Mouse (Mus musculus): ENCODE results near the gene Arrdc5. TPM values are rescaled to one million over a fixed set of nuclear protein-coding genes. Genes with fewer than 3 reads are reported as not detected.
A peak's percentile ranks its signal among the peaks of the same experiment; 100 is the strongest.
"Not testable (repeated sequence)": the region's sequence is repeated elsewhere in the genome, so short reads cannot be mapped to it uniquely, and the experiment has no call there.

The Arrdc5 gene
- polyA plus RNA-seq, 1 experiment, result not detected

DNA sequence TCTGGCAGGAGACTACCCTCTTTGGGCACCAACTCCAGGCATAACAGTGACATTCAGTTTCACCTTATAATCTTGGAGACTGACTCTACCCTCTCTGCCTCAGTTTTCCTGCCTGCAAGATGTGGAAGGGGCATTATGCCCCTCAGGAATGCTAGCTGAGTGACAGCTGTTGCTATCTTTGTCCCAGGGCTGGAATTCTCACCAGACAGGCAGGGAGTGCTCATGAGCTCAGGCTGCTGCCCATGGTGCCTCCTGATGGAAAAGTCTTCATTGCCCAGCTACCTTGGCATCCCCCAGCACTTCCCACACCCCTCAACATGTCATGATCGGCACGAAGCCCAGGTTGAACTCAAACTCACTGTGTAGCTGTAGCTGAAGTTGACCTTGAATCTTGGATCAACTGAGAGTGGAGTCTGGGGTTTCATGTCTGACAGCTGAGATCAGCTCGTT is 37.4 kb downstream of the Arrdc5 start:
- 79% methylated on average over 3 of the region's 3 CpGs for WGBS
- no peak overlapping the region for H3K27ac ChIP-seq (ENCODE audit: control insufficient read depth, insufficient read depth, low read depth, low read length, poor library complexity)
- no peak for TF ChIP-seq CTCF (IDR thresholded peaks at IDR 0.05; ENCODE audit: control insufficient read depth, insufficient read depth, low read length)
- TF ChIP-seq POLR2A (IDR thresholded peaks at IDR 0.05; ENCODE audit: borderline replicate concordance, control insufficient read depth, low read depth, low read length), result no peak
- H3K4me3 ChIP-seq (replicated peaks; ENCODE audit: control insufficient read depth, low read depth, low read length), result no peak overlapping the region
- peaks cover 6% of the 10 kb centered on the region for H3K4me1 ChIP-seq (ENCODE audit: control insufficient read depth, insufficient read depth, low read length)

DNA sequence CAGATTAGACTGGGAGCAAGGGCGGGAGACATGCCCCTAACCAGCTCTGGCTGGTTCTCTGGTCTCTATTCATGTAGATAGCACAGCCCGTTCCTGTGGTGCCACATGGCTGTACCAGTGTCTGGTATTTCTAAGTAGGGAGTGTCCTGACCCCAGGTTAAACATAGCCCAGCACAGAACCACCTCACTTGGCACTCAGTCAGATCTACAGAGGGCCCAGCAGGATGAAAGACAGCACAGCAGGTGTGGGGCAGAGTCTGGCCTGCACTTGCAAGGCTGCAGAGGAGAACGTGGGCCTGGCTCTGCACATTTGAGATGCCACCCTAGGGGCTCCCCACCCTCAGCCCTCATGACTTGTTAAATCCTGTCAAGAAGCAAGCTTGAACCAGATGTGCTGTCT is 38.9 kb downstream of the Arrdc5 start:
- 72% methylated on average over 3 of the region's 3 CpGs for WGBS
- no peak overlapping the region for H3K27ac ChIP-seq (ENCODE audit: control insufficient read depth, insufficient read depth, low read depth, low read length, poor library complexity)
- no peak for TF ChIP-seq CTCF (IDR thresholded peaks at IDR 0.05; ENCODE audit: control insufficient read depth, insufficient read depth, low read length)
- TF ChIP-seq POLR2A (IDR thresholded peaks at IDR 0.05; ENCODE audit: borderline replicate concordance, control insufficient read depth, low read depth, low read length), result no peak; the same call in 1 of the 2 replicates
- no peak overlapping the region for H3K4me3 ChIP-seq (replicated peaks; ENCODE audit: control insufficient read depth, low read depth, low read length)
- peaks cover 6% of the 10 kb centered on the region for H3K4me1 ChIP-seq (ENCODE audit: control insufficient read depth, insufficient read depth, low read length)

DNA sequence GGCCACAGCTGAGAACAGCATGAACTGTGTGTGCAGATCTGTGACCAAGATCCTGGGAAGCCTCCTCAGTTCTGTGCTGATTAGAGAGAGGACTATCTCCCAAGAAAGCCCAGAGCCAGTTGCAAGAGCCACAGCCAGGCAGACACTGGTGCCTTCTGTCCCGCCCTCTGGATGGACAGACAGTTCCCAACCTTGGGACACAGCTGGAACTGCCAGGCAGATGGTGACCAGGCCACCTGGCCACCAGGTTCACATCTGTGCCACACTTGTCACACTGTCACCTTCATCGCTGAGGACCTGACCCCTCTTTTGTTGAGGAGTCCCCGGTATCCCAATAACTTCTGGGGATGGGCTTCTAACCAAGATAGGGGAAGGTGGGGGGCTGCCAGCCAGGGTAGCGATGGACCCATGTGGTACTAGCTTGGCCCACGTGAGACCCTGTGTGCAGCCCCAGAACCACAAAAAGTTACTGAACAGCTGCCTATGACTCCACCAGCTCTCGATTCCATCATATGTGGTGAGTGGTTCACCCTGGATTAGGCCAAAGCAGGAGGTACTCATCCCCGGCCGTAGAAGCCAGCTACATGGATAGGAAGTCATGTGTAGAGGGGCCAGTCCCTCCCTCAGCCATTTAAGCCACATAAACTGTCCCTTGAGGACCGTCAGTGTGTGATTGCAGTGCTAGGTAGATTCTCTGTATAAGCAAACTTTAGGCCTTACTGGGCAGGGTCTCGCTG is 40.6 kb downstream of the Arrdc5 start:
- Histone ChIP-seq H3K27ac (ENCODE audit: control insufficient read depth, insufficient read depth, low read depth, low read length, poor library complexity) (no peak overlapping the region), H3K4me3 (replicated peaks; ENCODE audit: control insufficient read depth, low read depth, low read length) (no peak overlapping the region), H3K4me1 (ENCODE audit: control insufficient read depth, insufficient read depth, low read length) (no peaks in the 10 kb centered on the region; the same call in 1 of the 2 replicates)
- WGBS, result 86% methylated on average over 10 of the region's 10 CpGs
- no peak for TF ChIP-seq CTCF (IDR thresholded peaks at IDR 0.05; ENCODE audit: control insufficient read depth, insufficient read depth, low read length)
- TF ChIP-seq POLR2A (IDR thresholded peaks at IDR 0.05; ENCODE audit: borderline replicate concordance, control insufficient read depth, low read depth, low read length), result no peak

DNA sequence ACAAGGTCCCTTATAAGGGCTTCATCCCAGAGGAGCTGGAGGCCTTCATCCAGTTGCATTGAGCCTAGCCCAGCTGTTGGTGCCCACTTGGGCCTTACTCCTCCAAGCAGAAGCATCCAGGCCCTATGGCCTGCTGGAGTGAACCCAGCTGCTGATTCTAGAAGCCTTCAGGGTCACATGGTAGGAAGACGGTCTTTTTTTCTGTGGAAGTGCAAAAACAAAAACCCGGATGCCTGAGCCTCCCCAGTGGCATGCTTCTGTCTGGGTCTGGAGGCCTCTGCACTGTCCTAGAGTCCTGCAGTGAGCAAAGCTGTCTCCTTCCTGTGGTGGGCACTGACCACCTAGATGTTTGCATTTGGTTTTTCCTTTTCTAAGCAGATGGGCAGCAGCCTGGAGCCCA is 41.3 kb downstream of the Arrdc5 start:
- not testable (repeated sequence) for H3K4me1 ChIP-seq (ENCODE audit: control insufficient read depth, insufficient read depth, low read length); H3K27ac ChIP-seq (ENCODE audit: control insufficient read depth, insufficient read depth, low read depth, low read length, poor library complexity); H3K4me3 ChIP-seq (replicated peaks; ENCODE audit: control insufficient read depth, low read depth, low read length)
- 65% methylated on average over 2 of the region's 2 CpGs for WGBS

DNA sequence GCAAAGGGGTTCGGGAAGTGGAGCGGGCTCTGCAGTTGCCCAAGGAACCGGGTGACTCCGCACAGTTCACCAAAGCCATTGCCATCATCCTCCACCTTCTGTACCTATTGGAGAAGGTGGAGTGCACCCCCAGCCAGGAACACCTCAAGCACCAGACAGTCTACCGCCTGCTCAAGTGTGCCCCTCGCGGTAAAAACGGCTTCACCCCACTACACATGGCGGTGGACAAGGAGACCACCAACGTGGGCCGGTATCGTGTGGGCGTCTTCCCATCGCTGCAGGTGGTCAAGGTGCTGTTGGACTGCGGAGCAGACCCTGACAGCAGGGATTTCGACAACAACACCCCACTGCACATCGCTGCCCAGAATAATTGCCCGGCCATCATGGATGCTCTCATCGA is 41.8 kb downstream of the Arrdc5 start:
- H3K4me1 ChIP-seq (ENCODE audit: control insufficient read depth, insufficient read depth, low read length); H3K27ac ChIP-seq (ENCODE audit: control insufficient read depth, insufficient read depth, low read depth, low read length, poor library complexity); H3K4me3 ChIP-seq (replicated peaks; ENCODE audit: control insufficient read depth, low read depth, low read length): not testable (repeated sequence)
- 90% methylated on average over 19 of the region's 19 CpGs for WGBS

DNA sequence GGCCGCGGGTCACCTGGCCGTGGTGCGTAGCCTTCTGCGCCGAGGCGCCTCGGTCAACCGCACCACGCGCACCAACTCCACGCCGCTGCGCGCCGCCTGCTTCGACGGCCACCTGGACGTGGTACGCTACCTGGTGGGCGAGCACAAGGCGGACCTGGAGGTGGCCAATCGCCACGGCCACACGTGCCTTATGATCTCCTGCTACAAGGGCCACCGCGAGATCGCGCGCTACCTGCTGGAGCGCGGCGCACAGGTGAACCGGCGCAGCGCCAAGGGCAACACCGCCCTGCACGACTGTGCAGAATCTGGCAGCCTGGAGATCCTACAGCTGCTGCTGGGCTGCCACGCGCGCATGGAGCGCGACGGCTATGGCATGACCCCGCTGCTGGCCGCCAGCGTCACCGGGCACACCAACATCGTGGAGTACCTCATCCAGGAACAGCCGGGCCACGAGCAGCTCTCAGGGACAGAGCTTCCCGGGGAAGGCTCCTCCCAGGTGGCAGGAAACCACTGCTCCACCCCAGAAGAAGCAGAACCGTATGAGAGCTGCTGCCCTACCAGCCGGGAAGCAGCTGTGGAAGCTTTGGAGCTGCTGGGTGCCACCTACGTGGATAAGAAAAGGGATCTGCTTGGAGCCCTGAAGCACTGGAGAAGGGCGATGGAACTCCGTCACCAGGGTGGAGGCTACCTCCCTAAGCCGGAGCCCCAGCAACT is 42.7 kb downstream of the Arrdc5 start:
- Histone ChIP-seq H3K27ac (ENCODE audit: control insufficient read depth, insufficient read depth, low read depth, low read length, poor library complexity) (peak overlapping the region; percentile 63), H3K4me1 (ENCODE audit: control insufficient read depth, insufficient read depth, low read length) (no peaks in the 10 kb centered on the region; the same call in 1 of the 2 replicates), H3K4me3 (replicated peaks; ENCODE audit: control insufficient read depth, low read depth, low read length) (peak overlapping the region; percentile 85)
- no peak for TF ChIP-seq CTCF (IDR thresholded peaks at IDR 0.05; ENCODE audit: control insufficient read depth, insufficient read depth, low read length)
- TF ChIP-seq POLR2A (IDR thresholded peaks at IDR 0.05; ENCODE audit: borderline replicate concordance, control insufficient read depth, low read depth, low read length), result no peak
- 6% methylated on average over 56 of the region's 58 CpGs for WGBS

DNA sequence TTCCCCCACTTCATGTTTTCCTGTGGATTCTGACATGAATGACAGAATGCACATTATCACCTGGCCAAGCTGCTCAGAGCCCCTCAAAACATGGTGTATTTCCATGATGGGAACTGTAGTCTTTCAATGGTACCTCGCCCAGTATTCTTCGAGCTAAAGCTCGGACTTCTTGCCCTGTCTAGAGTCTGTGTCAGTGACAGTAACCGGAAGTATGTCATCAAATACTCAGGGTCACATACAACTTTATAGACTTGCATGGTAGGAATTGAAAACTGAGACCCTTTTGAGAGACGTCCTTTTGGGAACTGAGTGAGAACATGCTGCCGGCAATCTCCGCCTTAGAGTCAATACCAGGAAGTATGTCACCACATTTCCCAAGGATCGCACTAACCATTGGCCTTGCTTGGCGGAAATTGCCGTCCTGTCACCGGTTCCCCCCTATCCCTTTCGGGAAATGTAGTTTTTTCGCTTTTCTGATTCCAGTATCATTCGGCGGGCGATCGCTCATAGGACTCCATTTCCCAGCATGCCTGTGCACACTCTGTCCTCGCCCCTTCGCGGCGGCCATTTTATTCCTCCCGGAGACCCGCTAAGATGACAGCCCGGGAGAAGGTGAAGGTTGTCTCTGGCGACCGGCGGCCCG is 43.7 kb downstream of the Arrdc5 start, which contains the start of gene Fem1a:
TSS of gene Fem1a (plus strand) at position 572 of the 643 bp plus-strand sequence.
- WGBS, result 0% methylated on average over 28 of the region's 28 CpGs
- peak within 1 kb of the TSS; percentile 85 for H3K4me3 ChIP-seq (replicated peaks; ENCODE audit: control insufficient read depth, low read depth, low read length)
- H3K4me1 ChIP-seq (ENCODE audit: control insufficient read depth, insufficient read depth, low read length), result no peaks in the 10 kb centered on the region; the same call in 1 of the 2 replicates
- TF ChIP-seq CTCF (IDR thresholded peaks at IDR 0.05; ENCODE audit: control insufficient read depth, insufficient read depth, low read length), result no peak
- no peak; the same call in 1 of the 2 replicates for TF ChIP-seq POLR2A (IDR thresholded peaks at IDR 0.05; ENCODE audit: borderline replicate concordance, control insufficient read depth, low read depth, low read length)
- peak within 1 kb of the TSS; percentile 83 for H3K27ac ChIP-seq (ENCODE audit: control insufficient read depth, insufficient read depth, low read depth, low read length, poor library complexity)

DNA sequence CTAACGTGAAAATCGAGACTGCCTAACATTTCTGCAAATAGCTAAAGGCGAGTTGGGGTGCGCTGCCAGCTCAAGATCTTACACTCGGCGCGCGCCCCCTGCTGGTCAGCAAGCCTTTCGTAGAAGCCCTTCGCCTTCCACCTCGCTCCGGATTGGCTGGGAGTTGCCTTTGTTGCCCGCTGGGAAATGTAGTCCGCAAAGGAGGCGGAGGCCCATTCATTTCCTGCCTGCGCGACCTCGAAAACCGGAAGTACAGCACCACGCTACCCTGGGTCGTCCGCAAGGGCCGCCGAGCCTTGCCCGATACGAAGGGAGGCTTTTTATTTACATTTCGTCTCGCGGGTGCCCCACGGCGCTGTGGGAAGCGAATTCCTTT is 44.2 kb downstream of the Arrdc5 start:
- H3K4me3 ChIP-seq (replicated peaks; ENCODE audit: control insufficient read depth, low read depth, low read length), result peak overlapping the region; percentile 74
- TF ChIP-seq POLR2A (IDR thresholded peaks at IDR 0.05; ENCODE audit: borderline replicate concordance, control insufficient read depth, low read depth, low read length), result peak; percentile 75; the same call in 1 of the 2 replicates
- TF ChIP-seq CTCF (IDR thresholded peaks at IDR 0.05; ENCODE audit: control insufficient read depth, insufficient read depth, low read length), result peak; percentile 95
- peak overlapping the region; percentile 83 for H3K27ac ChIP-seq (ENCODE audit: control insufficient read depth, insufficient read depth, low read depth, low read length, poor library complexity)
- WGBS, result under 1% methylated on average over 32 of the region's 32 CpGs
- H3K4me1 ChIP-seq (ENCODE audit: control insufficient read depth, insufficient read depth, low read length), result no peaks in the 10 kb centered on the region; the same call in 1 of the 2 replicates

Data from bone marrow, adult 2 months (tissue).